Mouse (Mus musculus) spleen, adult 2 months (tissue): ENCODE measurements around the gene Angptl2.

Experiments
- CTCF ChIP-seq: fragments of 200-500 bp; IDR thresholded peaks from 2 replicates; pipeline ENCODE4 v1.5.1; 2011; ENCODE audit warnings: mild to moderate bottlenecking, inconsistent platforms; ENCODE audit not compliant: insufficient read depth, insufficient read length, insufficient replicate concordance; ENCODE audit errors: extremely low read depth
- POLR2A ChIP-seq: fragments of 200-500 bp; IDR thresholded peaks from 2 replicates; pipeline ENCODE4 v1.6.1; 2011; ENCODE audit warnings: low read depth, low read length, inconsistent platforms

GRCm38 (mm10) chr2:33274719-33275490, 59.0 kb downstream of the Angptl2 start:
- TF ChIP-seq CTCF, result no peak
- TF ChIP-seq POLR2A, result no peak
